Mouse (Mus musculus): Measurements from ENCODE around the gene Kif18b. TPM values are rescaled to one million over a fixed set of nuclear protein-coding genes. Genes with fewer than 3 reads are reported as not detected.

Gene Kif18b
- 0.06 TPM in 1 of 2 replicates, not detected in the other for polyA plus RNA-seq (2021; fragmentation: Nextera tagmentation)
- long read RNA-seq, experiment 1: 0 reads
- long read RNA-seq, experiment 2: 0 reads

DNA sequence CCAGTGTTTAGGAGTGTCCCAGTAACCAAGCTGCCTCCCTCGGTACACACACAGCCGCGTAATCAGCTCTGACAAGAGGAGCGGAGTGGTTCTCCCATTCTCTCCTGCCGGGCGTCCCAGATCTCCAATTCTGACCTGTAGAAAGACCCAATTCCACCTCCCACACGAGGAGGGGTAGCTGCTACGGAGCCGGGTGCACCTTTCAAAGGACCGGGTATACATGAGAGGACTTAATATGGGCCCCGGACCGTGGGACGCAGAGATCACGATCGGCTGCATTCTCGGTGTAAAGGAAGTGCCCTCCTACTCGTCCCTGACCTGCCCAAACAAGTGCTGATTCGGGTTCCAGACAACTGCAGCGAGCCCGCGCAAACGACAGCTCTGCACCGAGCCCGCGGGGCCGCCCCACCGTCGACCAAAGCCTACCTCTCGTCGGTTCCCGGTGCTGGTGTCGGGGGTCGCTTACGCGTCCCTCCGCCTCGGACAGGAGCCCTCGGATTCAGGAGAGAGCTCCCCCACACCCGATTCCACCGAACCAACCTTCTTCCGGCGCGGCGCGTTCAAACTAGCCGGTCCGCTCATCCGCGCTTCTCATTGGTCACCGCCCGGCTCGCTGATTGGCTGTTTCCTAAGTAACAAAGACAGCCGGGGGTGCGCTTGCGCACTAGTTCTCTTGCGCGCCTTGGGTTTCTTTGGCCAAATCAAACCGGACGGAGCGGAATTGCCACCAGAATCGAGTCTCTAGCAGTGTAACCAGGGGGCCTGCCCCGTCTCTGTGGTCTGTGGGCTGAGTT lies at the start of gene Kif18b:
Gene Kif18b, minus strand, starts transcription at position 568 of the 794 bp plus-strand sequence.

GRCm38 (mm10) chr11:102946265-102946991 lies 21.5 kb upstream of the Kif18b start, which contains the start of gene C1ql1:
Gene C1ql1, minus strand, starts transcription at chr11:102946688.

GRCm38 (mm10) chr11:102900763-102901162 lies 24.2 kb downstream of the Kif18b start, which contains the start of gene Gfap:
Gene Gfap, minus strand, starts transcription at chr11:102900912.

DNA sequence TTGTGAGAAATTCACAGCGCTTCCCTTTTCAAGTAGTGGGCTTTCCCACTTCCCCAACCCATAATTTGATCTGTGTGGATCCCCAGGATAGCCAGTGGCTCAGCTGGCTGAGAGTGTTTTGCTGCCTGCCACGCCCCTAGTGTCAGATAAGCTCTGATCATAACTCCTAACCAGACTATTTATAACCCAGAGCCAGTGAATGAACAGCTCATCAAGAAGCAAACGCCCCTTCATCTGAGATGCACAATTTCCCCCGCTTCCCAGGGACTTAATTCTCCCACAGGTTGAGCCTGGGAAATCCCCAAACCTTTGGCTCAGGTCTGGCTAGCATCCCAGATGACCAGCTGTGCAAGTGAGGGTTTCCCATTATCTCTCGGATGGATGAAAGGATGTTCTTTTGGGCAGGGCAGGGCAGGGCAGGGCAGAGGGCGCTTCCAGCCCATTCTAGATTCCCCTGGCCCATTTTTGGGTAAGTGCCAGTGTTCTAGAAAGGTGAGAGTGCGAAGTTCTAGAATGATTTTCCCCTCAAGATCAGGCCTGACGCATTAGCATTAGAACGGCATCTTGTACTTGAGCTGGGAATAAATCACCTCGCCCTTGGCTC lies 40.2 kb downstream of the Kif18b start, which contains the start of gene Fam187a:
Gene Fam187a, plus strand, starts transcription at position 554 of the 604 bp plus-strand sequence.

DNA sequence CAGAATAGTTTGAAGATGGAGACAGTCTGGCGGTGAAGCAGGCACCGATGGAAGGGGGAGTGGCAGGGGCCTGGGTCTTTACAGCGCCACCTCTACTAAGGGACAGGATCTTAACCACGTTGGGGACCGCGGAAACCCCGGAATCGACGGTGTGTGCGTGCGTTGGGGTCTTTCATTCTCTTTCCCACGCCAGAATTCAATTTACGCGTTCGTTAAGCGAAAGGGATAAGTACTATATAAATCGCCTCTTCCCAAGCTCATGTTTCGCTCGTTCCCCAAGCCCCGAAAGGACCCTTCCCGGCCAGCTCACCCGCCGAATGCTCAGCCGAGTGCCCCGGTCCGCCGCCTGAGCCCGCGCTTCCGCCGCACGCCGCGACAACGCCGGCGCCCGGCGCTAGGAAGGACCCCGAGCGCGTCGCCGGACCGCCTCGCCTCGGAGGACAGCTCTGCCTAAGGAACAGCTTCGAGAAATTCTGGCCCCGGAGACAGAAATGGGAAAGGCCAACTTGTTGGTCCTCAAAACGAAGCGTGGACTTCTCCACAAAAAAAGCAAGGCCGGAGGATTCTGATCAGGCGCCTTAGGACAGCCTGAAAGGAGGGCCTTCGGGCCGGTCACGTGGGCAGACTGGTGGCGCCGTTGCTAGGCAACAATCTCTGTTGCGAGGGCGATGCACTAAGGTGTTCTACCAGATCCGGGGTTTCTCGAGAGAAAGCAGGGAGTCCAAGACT lies 44.2 kb downstream of the Kif18b start, which contains the start of the genes Eftud2 and Ccdc103:
Gene Eftud2, minus strand, starts transcription at position 401 of the 729 bp plus-strand sequence.
Gene Ccdc103, plus strand, starts transcription at position 620 of the 729 bp plus-strand sequence.

Other genes with a start within 250 kb of the Kif18b start
- gene Ccdc43, start 227.3 kb downstream of the Kif18b start, polyA plus RNA-seq (2021; fragmentation: Nextera tagmentation): 31.4 and 33.9 TPM in 2 replicates
- gene Adam11, start 163.7 kb downstream of the Kif18b start, polyA plus RNA-seq (2021; fragmentation: Nextera tagmentation): 17.7 and 20.0 TPM in 2 replicates
- 0.73 and 1.3 TPM in 2 replicates for gene Gjc1, start 105.4 kb downstream of the Kif18b start, polyA plus RNA-seq (2021; fragmentation: Nextera tagmentation)
- gene Higd1b, start 89.3 kb downstream of the Kif18b start, polyA plus RNA-seq (2021; fragmentation: Nextera tagmentation): 9.7 and 14.4 TPM in 2 replicates
- gene Eftud2, start 44.1 kb downstream of the Kif18b start, polyA plus RNA-seq (2021; fragmentation: Nextera tagmentation): 57.3 and 64.5 TPM in 2 replicates
- gene Ccdc103, start 43.9 kb downstream of the Kif18b start, polyA plus RNA-seq (2021; fragmentation: Nextera tagmentation): 3.9 and 5.6 TPM in 2 replicates
- not detected in 2 replicates for gene Fam187a, start 40.0 kb downstream of the Kif18b start, polyA plus RNA-seq (2021; fragmentation: Nextera tagmentation)
- gene Gfap, start 24.2 kb downstream of the Kif18b start, polyA plus RNA-seq (2021; fragmentation: Nextera tagmentation): 54.0 and 58.4 TPM in 2 replicates
- gene C1ql1, start 21.6 kb upstream of the Kif18b start, polyA plus RNA-seq (2021; fragmentation: Nextera tagmentation): 1.5 and 13.5 TPM in 2 replicates
- gene Nmt1, start 103.1 kb upstream of the Kif18b start, polyA plus RNA-seq (2021; fragmentation: Nextera tagmentation): 250 and 262 TPM in 2 replicates
- gene Dcakd, start 103.2 kb upstream of the Kif18b start, polyA plus RNA-seq (2021; fragmentation: Nextera tagmentation): 16.0 and 42.8 TPM in 2 replicates
- gene Plcd3, start 176.5 kb upstream of the Kif18b start, polyA plus RNA-seq (2021; fragmentation: Nextera tagmentation): 3.2 and 7.0 TPM in 2 replicates
- 47.7 and 48.6 TPM in 2 replicates for gene Acbd4, start 176.6 kb upstream of the Kif18b start, polyA plus RNA-seq (2021; fragmentation: Nextera tagmentation)
- 5.2 and 6.1 TPM in 2 replicates for gene Hexim1, start 191.1 kb upstream of the Kif18b start, polyA plus RNA-seq (2021; fragmentation: Nextera tagmentation)
- gene Hexim2, start 207.3 kb upstream of the Kif18b start, polyA plus RNA-seq (2021; fragmentation: Nextera tagmentation): 5.2 and 7.2 TPM in 2 replicates
- gene Fmnl1, start 246.0 kb upstream of the Kif18b start, polyA plus RNA-seq (2021; fragmentation: Nextera tagmentation): 13.8 and 37.2 TPM in 2 replicates